Mouse (Mus musculus) heart, embryonic 12.5 days (tissue): ENCODE results near the gene Slc9a2. TPM values are rescaled to one million over a fixed set of nuclear protein-coding genes. Genes with fewer than 3 reads are reported as not detected.
"Not testable (repeated sequence)": the region's sequence is repeated elsewhere in the genome, so short reads cannot be mapped to it uniquely, and the experiment has no call there.

Source experiments
- ATAC-seq: fragments of 200-750 bp; cut with Nextera tagmentation; 2 replicates; pipeline ENCODE4 v1.8.0; 2017; ENCODE audit warnings: moderate TSS enrichment, moderate library complexity; ENCODE audit not compliant: insufficient number of reproducible peaks, low FRiP score
- H3K27ac ChIP-seq: fragments of 300-500 bp; sonication (generic); 2 replicates; pipeline ENCODE4 v1.5.1; 2016; ENCODE audit warnings: mild to moderate bottlenecking, moderate library complexity; ENCODE audit not compliant: poor library complexity, severe bottlenecking
- H3K27me3 ChIP-seq: fragments of 300-500 bp; sonication (generic); replicated peaks from 2 replicates; pipeline ENCODE4 v1.6.1; 2016; ENCODE audit warnings: mild to moderate bottlenecking, moderate library complexity
- H3K36me3 ChIP-seq: fragments of 300-500 bp; sonication (generic); 2 replicates; pipeline ENCODE4 v1.6.1; 2016; ENCODE audit warnings: mild to moderate bottlenecking, moderate library complexity
- H3K4me1 ChIP-seq: fragments of 300-500 bp; sonication (generic); replicated peaks from 2 replicates; pipeline ENCODE4 v1.6.1; 2016; ENCODE audit warnings: mild to moderate bottlenecking
- H3K4me2 ChIP-seq: fragments of 300-500 bp; sonication (generic); 2 replicates; pipeline ENCODE4 v1.6.1; 2016; ENCODE audit warnings: mild to moderate bottlenecking, moderate library complexity
- H3K4me3 ChIP-seq: fragments of 300-500 bp; sonication (generic); 2 replicates; pipeline ENCODE4 v1.5.1; 2016; ENCODE audit warnings: mild to moderate bottlenecking
- H3K9ac ChIP-seq: fragments of 300-500 bp; sonication (generic); 2 replicates; pipeline ENCODE4 v1.6.1; 2016; ENCODE audit warnings: mild to moderate bottlenecking, moderate library complexity
- H3K9me3 ChIP-seq: fragments of 300-500 bp; sonication (generic); replicated peaks from 2 replicates; pipeline ENCODE4 v1.6.1; 2016; ENCODE audit warnings: mild to moderate bottlenecking, moderate library complexity
- WGBS: fragments of 180-500 bp; shearing (Covaris S2); methylation state at CpG from one replicate; pipeline ENCODE4 v1.1.7; 2016; 5-methylcytosine and 5-hydroxymethylcytosine counted together
- polyA plus RNA-seq: library from polyadenylated mRNA; unstranded; fragments of >200 nt; fragmentation: Nextera tagmentation; extraction: Ambion mirVana; gene quantifications from 2 replicates; pipeline ENCODE4 v1.2.1, GENCODE M21; 2016

Slc9a2 gene
- polyA plus RNA-seq, 1 experiment from 2014 or later: 0.04 TPM

DNA sequence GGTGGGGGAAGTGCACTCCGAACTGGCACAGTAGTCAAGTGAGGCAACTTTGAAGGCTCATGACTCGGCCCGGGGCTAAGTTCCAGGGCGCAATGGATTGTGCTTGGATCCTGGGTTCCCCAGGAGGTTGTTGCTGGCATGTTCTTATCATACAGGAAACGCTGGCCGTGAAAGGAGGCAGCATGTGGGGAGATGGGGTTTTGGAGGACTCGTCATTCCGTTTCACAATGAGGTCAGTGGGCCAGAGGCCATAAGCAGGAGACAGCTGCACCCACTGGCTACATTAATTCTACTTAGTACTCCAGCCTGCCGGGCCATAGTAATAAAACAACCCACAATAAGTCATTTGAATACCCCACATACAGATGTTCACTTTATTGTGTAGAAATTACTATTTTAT, 34.6 kb downstream of the Slc9a2 start:
- Histone ChIP-seq H3K4me3 (no peak overlapping the region), H3K4me2 (no peak overlapping the region), H3K27ac (no peak overlapping the region), H3K36me3 (no peaks in the 10 kb centered on the region), H3K4me1 (no peaks in the 10 kb centered on the region), H3K9me3 (no peaks in the 10 kb centered on the region), H3K9ac (no peak overlapping the region), H3K27me3 (no peaks in the 10 kb centered on the region)
- WGBS: 42% methylated on average over 9 of the region's 9 CpGs
- ATAC-seq: no peak

DNA sequence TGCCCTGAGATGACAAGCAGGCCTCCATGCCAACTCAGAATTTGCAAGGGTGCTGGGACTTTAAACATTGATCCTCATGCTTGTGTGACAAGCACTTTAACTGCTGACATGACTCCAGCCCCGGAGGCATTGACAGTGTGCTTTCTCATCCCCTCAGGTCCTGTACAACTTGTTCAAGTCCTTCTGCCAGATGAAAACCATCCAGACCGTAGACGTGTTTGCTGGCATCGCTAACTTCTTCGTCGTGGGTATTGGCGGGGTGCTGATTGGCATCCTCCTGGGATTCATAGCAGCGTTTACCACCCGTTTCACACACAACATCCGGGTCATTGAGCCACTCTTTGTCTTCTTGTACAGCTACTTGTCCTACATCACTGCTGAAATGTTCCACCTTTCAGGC, 45.7 kb downstream of the Slc9a2 start:
- no peaks in the 10 kb centered on the region for H3K9me3 ChIP-seq
- no peaks in the 10 kb centered on the region for H3K36me3 ChIP-seq
- H3K27ac ChIP-seq: no peak overlapping the region
- no peak overlapping the region for H3K4me2 ChIP-seq
- WGBS: 76% methylated on average over 10 of the region's 10 CpGs
- H3K27me3 ChIP-seq: no peaks in the 10 kb centered on the region
- no peak overlapping the region for H3K4me3 ChIP-seq
- no peak for ATAC-seq
- H3K4me1 ChIP-seq: no peaks in the 10 kb centered on the region
- no peak overlapping the region for H3K9ac ChIP-seq

DNA sequence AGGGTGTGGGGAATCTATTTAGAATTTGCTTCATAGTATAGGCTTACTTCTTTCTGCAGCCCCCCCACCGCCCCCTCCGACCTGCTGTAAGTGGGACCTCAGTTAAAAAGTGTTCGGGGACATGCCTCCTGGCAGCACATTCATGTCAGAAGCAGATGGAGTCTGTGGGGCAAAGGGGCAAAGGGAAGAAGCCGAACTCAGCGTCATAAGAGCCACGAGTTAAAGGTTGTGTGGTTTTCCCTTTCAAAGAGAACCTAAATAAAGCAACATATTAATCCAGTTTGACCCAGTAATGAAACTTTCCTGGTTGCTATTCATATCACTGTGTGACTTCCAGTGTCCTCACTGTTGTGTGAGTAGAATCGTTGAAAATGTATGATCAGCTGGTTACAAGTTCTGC, 47.0 kb downstream of the Slc9a2 start:
- no peaks in the 10 kb centered on the region for H3K36me3 ChIP-seq
- no peaks in the 10 kb centered on the region for H3K27me3 ChIP-seq
- ATAC-seq: no peak
- H3K4me2 ChIP-seq: no peak overlapping the region
- no peaks in the 10 kb centered on the region for H3K9me3 ChIP-seq
- H3K27ac ChIP-seq: no peak overlapping the region
- H3K9ac ChIP-seq: no peak overlapping the region
- no peak overlapping the region for H3K4me3 ChIP-seq
- no peaks in the 10 kb centered on the region for H3K4me1 ChIP-seq
- WGBS: 76% methylated on average over 7 of the region's 7 CpGs

DNA sequence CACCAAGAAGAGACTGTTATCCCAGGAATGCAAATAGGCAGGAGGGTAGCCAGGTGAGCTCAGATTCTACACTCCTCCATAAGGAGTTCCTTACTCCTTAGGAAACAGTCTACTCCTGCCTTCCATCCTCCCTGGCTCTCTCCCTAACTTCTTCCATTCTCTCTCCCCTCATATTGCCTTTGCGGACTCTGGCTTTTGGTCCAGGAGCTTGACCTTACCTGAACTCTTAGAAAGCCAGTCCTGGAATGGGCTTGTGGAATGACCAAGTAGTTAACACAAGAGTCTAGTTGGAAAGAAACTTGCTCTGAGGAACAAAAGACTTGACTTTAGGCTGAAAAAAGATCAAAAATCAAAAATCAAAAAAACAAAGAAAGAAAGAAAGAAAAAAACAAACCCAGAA, 48.3 kb downstream of the Slc9a2 start:
- Histone ChIP-seq H3K4me2 (no peak overlapping the region), H3K27me3 (no peaks in the 10 kb centered on the region), H3K36me3 (no peaks in the 10 kb centered on the region), H3K4me1 (no peaks in the 10 kb centered on the region), H3K9ac (no peak overlapping the region), H3K9me3 (no peaks in the 10 kb centered on the region), H3K27ac (no peak overlapping the region), H3K4me3 (no peak overlapping the region)
- 92% methylated on average over 1 of the region's 1 CpGs for WGBS
- ATAC-seq: no peak

- ATAC-seq: no peak
- no peak overlapping the region for H3K27ac ChIP-seq
- peaks cover 7% of the 10 kb centered on the region; the same call in 1 of the 2 replicates for H3K27me3 ChIP-seq
- H3K4me3 ChIP-seq: no peak overlapping the region
- H3K4me1 ChIP-seq: no peaks in the 10 kb centered on the region
- no peak overlapping the region for H3K9ac ChIP-seq
- H3K9me3 ChIP-seq: no peaks in the 10 kb centered on the region
- 77% methylated on average over 8 of the region's 8 CpGs for WGBS
- H3K36me3 ChIP-seq: no peaks in the 10 kb centered on the region
- H3K4me2 ChIP-seq: no peak overlapping the region
Measured at GRCm38 (mm10) chr1:40737671-40738070, 57.3 kb downstream of the Slc9a2 start.

- 87% methylated on average over 9 of the region's 9 CpGs for WGBS
- ATAC-seq: not testable (repeated sequence)
Measured at GRCm38 (mm10) chr1:40738246-40738645, 57.9 kb downstream of the Slc9a2 start.

DNA sequence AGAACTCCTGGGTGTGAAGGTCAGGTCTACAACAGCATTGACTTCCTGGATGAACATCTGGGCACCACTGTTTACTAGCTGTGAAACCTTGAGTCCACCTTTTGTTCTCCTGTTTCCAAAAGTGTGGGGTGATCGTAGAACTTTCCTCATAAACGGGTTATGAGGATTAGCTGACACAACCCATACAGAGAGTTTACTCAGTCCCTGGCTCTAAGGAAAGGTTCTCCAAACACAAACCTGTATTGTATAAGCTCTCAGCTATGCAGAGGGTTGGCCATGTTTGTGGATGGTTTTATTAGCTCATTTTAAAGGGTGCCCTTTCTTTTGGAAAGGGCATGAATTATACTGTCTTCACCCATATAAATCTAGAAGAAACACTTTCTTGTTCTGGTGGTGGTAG, 60.4 kb downstream of the Slc9a2 start:
- H3K9me3 ChIP-seq: no peaks in the 10 kb centered on the region
- no peaks in the 10 kb centered on the region for H3K4me1 ChIP-seq
- H3K27ac ChIP-seq: no peak overlapping the region
- peaks cover 10% of the 10 kb centered on the region; the same call in 1 of the 2 replicates for H3K27me3 ChIP-seq
- no peak overlapping the region for H3K9ac ChIP-seq
- no peak for ATAC-seq
- 73% methylated on average over 2 of the region's 2 CpGs for WGBS
- no peak overlapping the region for H3K4me3 ChIP-seq
- H3K36me3 ChIP-seq: no peaks in the 10 kb centered on the region
- H3K4me2 ChIP-seq: no peak overlapping the region

More at GRCm38 (mm10) chr1:40738246-40738645, 57.9 kb downstream of the Slc9a2 start:
- not testable (repeated sequence) for H3K9ac ChIP-seq, H3K9me3 ChIP-seq, H3K4me1 ChIP-seq, H3K36me3 ChIP-seq, H3K4me3 ChIP-seq, H3K27ac ChIP-seq, H3K27me3 ChIP-seq, H3K4me2 ChIP-seq

- Histone ChIP-seq H3K4me1 (no peaks in the 10 kb centered on the region), H3K27me3 (0 out of 2 replicates have a peak, but pooled peaks cover 6% of the 10 kb centered on the region), H3K4me3 (no peak overlapping the region), H3K4me2 (no peak overlapping the region), H3K36me3 (no peaks in the 10 kb centered on the region), H3K27ac (no peak overlapping the region), H3K9me3 (no peaks in the 10 kb centered on the region), H3K9ac (no peak overlapping the region)
- ATAC-seq: no peak
- WGBS: 64% methylated on average over 5 of the region's 5 CpGs
Measured at GRCm38 (mm10) chr1:40746089-40746488, 65.7 kb downstream of the Slc9a2 start.

- H3K9ac ChIP-seq: no peak overlapping the region
- H3K27me3 ChIP-seq: no peaks in the 10 kb centered on the region
- H3K36me3 ChIP-seq: no peaks in the 10 kb centered on the region
- H3K4me3 ChIP-seq: no peak overlapping the region
- no peak overlapping the region for H3K27ac ChIP-seq
- ATAC-seq: no peak
- H3K4me1 ChIP-seq: no peaks in the 10 kb centered on the region
- H3K9me3 ChIP-seq: no peaks in the 10 kb centered on the region
- no peak overlapping the region for H3K4me2 ChIP-seq
- WGBS: 87% methylated on average over 6 of the region's 6 CpGs
Measured at GRCm38 (mm10) chr1:40759751-40760445, 79.5 kb downstream of the Slc9a2 start.

- Histone ChIP-seq H3K27me3 (no peaks in the 10 kb centered on the region), H3K9me3 (no peaks in the 10 kb centered on the region), H3K4me2 (no peak overlapping the region), H3K36me3 (no peaks in the 10 kb centered on the region), H3K27ac (no peak overlapping the region), H3K4me1 (no peaks in the 10 kb centered on the region), H3K9ac (no peak overlapping the region), H3K4me3 (no peak overlapping the region)
- 93% methylated on average over 1 of the region's 1 CpGs for WGBS
- ATAC-seq: no peak
Measured at GRCm38 (mm10) chr1:40764042-40764441, 83.7 kb downstream of the Slc9a2 start.

GRCm38 (mm10) chr1:40764701-40765275, 84.4 kb downstream of the Slc9a2 start:
- Histone ChIP-seq H3K9ac (no peak overlapping the region), H3K27me3 (no peaks in the 10 kb centered on the region), H3K4me1 (no peaks in the 10 kb centered on the region), H3K9me3 (no peaks in the 10 kb centered on the region), H3K4me3 (no peak overlapping the region), H3K4me2 (no peak overlapping the region), H3K27ac (no peak overlapping the region), H3K36me3 (no peaks in the 10 kb centered on the region)
- ATAC-seq: no peak
- 73% methylated on average over 15 of the region's 15 CpGs for WGBS

GRCm38 (mm10) chr1:40765521-40765920, 85.1 kb downstream of the Slc9a2 start:
- no peak overlapping the region for H3K9ac ChIP-seq
- no peaks in the 10 kb centered on the region for H3K36me3 ChIP-seq
- no peaks in the 10 kb centered on the region for H3K4me1 ChIP-seq
- WGBS: 86% methylated on average over 12 of the region's 12 CpGs
- no peak overlapping the region for H3K4me3 ChIP-seq
- H3K4me2 ChIP-seq: no peak overlapping the region
- H3K27ac ChIP-seq: no peak overlapping the region
- no peaks in the 10 kb centered on the region for H3K9me3 ChIP-seq
- no peak for ATAC-seq
- no peaks in the 10 kb centered on the region for H3K27me3 ChIP-seq
